Mouse (Mus musculus) cerebellum, adult 2 months (tissue): ENCODE results near the gene Ncl.

Source experiments
- CTCF ChIP-seq: fragments of 200-500 bp; IDR thresholded peaks from 2 replicates; pipeline ENCODE4 v1.5.1; 2011; ENCODE audit warnings: low read depth, mild to moderate bottlenecking, control low read depth, low read length, moderate library complexity, borderline replicate concordance; ENCODE audit not compliant: insufficient read depth
- POLR2A ChIP-seq: fragments of 200-500 bp; IDR thresholded peaks from 2 replicates; pipeline ENCODE4 v1.6.1; 2011; ENCODE audit warnings: low read length, control low read depth, borderline replicate concordance; ENCODE audit not compliant: insufficient read depth

DNA sequence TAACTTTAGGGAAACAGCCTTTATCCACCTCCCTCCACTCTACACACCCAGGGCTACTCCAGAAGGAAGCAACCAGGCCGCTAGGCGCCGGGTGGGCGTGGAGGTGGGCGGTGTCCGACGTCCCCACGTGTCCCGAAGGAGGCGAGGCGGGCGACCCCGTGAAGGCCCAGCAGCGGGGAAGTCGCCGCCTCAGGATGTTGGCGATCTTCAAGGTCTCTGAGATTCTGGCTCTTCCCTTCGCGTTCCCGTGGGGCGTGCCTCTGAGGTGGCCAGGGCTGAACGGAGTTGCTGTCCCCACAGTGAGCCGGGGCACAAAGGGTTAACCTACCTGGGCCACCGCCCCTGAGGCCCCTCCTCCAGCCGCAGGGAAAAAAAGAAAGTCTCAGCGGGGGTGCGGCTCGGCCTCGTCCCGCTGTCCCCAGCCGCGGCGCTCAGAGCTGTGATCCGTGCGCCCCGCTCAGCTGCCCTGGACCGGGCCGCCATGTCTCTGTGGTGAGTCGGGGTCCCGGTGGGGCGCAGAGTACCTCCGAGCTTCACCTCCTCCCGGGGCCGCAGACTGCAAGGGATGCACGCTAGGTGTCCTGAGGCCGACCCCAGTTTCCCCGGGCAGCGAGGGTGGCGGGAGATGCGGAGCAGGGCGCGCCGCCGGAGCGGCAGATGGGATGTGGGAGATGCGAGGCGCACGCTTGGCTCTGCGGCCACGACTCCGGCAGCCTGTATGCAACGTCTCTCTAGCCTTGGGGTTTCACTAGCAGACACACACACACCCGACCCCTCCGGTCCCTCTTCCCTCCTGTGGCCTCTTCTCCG is 55.9 kb downstream of the Ncl start:
- TF ChIP-seq CTCF (no peak), POLR2A (no peak)
